Mouse (Mus musculus): ENCODE measurements around the gene Nap1l1.

- no peak for TF ChIP-seq GATA1 (IDR thresholded peaks at IDR 0.05; ENCODE audit: low read length)
- TF ChIP-seq TAL1 (IDR thresholded peaks at IDR 0.05; ENCODE audit: low read length), result no peak
Observed at GRCm38 (mm10) chr10:111528283-111528682, 55.3 kb downstream of the Nap1l1 start.
